Mouse (Mus musculus) gastrocnemius, adult 8-10 months (tissue): ENCODE data around the gene Them4. TPM values are rescaled to one million over a fixed set of nuclear protein-coding genes. Genes with fewer than 3 reads are reported as not detected.
A peak's percentile ranks its signal among the peaks of the same experiment; 100 is the strongest.

ENCODE experiments used
- DNase-seq, 2 experiments: peaks; one replicate each; pipeline ENCODE4 v3.0.0; 2022; ENCODE audit warnings: low spot score in 2 of 2
- total RNA-seq, 4 experiments: library from RNA; stranded (reverse); gene quantifications; 2 replicates each; pipeline ENCODE4 v1.2.4; 2022

The Them4 gene
- total RNA-seq, 4 experiments from 2014 or later, result 5.5 to 7.3 (median 6.0) TPM

- no peak for DNase-seq
These were observed 57.6 kb downstream of the Them4 start for GRCm38 (mm10) chr3:94367511-94367910.

- no peak for DNase-seq
These were observed 58.7 kb downstream of the Them4 start for GRCm38 (mm10) chr3:94368631-94369030.

- DNase-seq, result no peak
These were observed 59.8 kb downstream of the Them4 start for GRCm38 (mm10) chr3:94369709-94370108.

GRCm38 (mm10) chr3:94371637-94372036 lies 61.7 kb downstream of the Them4 start:
- peak; percentile 76 to 91 for DNase-seq

- DNase-seq, result no peak
These were observed 62.1 kb downstream of the Them4 start for GRCm38 (mm10) chr3:94372038-94372437.

- peak; percentile 49 to 75 for DNase-seq
These were observed 62.8 kb downstream of the Them4 start, which contains the start of gene Rorc for GRCm38 (mm10) chr3:94372641-94373040. Gene Rorc, plus strand, starts transcription at chr3:94372794.

GRCm38 (mm10) chr3:94373090-94373489 lies 63.2 kb downstream of the Them4 start:
- DNase-seq, result no peak

GRCm38 (mm10) chr3:94373597-94374011 lies 63.7 kb downstream of the Them4 start:
- DNase-seq, result peak; percentile 65 to 83

- DNase-seq, result peak in 1 of 2 experiments; percentile 54
These were observed 64.7 kb downstream of the Them4 start for GRCm38 (mm10) chr3:94374636-94375035.

- DNase-seq, result no peak
These were observed 65.3 kb downstream of the Them4 start for GRCm38 (mm10) chr3:94375146-94375545.

- no peak for DNase-seq
These were observed 66.0 kb downstream of the Them4 start for GRCm38 (mm10) chr3:94375861-94376260.

GRCm38 (mm10) chr3:94377028-94377923 lies 67.4 kb downstream of the Them4 start:
- DNase-seq, result no peak

- DNase-seq, result no peak
These were observed 70.1 kb downstream of the Them4 start for GRCm38 (mm10) chr3:94379831-94380510.

Other genes starting within 250 kb of the Them4 start
- not detected for gene Gm10697, start 237.4 kb upstream of the Them4 start, total RNA-seq
- gene Gm10696, start 131.9 kb upstream of the Them4 start, total RNA-seq, result not detected
- not detected for gene Gm5286, start 113.4 kb upstream of the Them4 start, total RNA-seq
- not detected for gene Gm4778, start 46.1 kb upstream of the Them4 start, total RNA-seq
- not detected for gene Them5, start 32.0 kb downstream of the Them4 start, total RNA-seq
- gene C2cd4d, start 52.3 kb downstream of the Them4 start, total RNA-seq, result not detected
- gene Rorc, start 62.7 kb downstream of the Them4 start, total RNA-seq, result 100 to 1,000 TPM in 3 of 4 experiments, 10 to 100 TPM in 1; 97.2 to 109 (median 105) TPM
- under 1 TPM; 0.29 to 0.40 (median 0.33) TPM for gene Lingo4, start 88.4 kb downstream of the Them4 start, total RNA-seq
- 1 to 10 TPM; 5.3 to 6.6 (median 6.1) TPM for gene Tdrkh, start 103.2 kb downstream of the Them4 start, total RNA-seq
- gene Mrpl9, start 133.2 kb downstream of the Them4 start, total RNA-seq, result 10 to 100 TPM; 29.1 to 33.8 (median 32.0) TPM
- gene Oaz3, start 133.8 kb downstream of the Them4 start, total RNA-seq, result not detected
- not detected for gene Celf3, start 168.2 kb downstream of the Them4 start, total RNA-seq
- 10 to 100 TPM; 10.6 to 11.8 (median 11.3) TPM for gene Riiad1, start 170.3 kb downstream of the Them4 start, total RNA-seq